Mouse (Mus musculus): Measurements from ENCODE around the gene 9230112D13Rik.

- no peak for TF ChIP-seq POLR2A (IDR thresholded peaks at IDR 0.05; ENCODE audit: extremely low read depth, insufficient read depth, low read length)
- no peak for TF ChIP-seq CTCF (IDR thresholded peaks at IDR 0.05; ENCODE audit: extremely low read depth, insufficient read depth, low read length)
These were observed 56.3 kb downstream of the 9230112D13Rik start for GRCm38 (mm10) chr14:34466291-34466690.
